Mouse (Mus musculus) limb, embryonic 15.5 days (tissue): ENCODE data around the gene Rab32. TPM values are rescaled to one million over a fixed set of nuclear protein-coding genes. Genes with fewer than 3 reads are reported as not detected.

Source experiments
- polyA plus RNA-seq: library from polyadenylated mRNA; unstranded; fragments of >200 nt; fragmentation: Nextera tagmentation; extraction: Ambion mirVana; gene quantifications from 2 replicates; pipeline ENCODE4 v1.2.1, GENCODE M21; 2015

The Rab32 gene
- polyA plus RNA-seq, 1 experiment from 2014 or later, result 35.2 TPM

Other genes with a start within 250 kb of the Rab32 start
- gene Adgb, start 85.9 kb downstream of the Rab32 start, polyA plus RNA-seq, result 0.10 and 0.16 TPM in 2 replicates
- not detected in 2 replicates for gene Gm10944, start 123.1 kb upstream of the Rab32 start, polyA plus RNA-seq